Mouse (Mus musculus): Measurements from ENCODE around the gene Upp2.

DNA sequence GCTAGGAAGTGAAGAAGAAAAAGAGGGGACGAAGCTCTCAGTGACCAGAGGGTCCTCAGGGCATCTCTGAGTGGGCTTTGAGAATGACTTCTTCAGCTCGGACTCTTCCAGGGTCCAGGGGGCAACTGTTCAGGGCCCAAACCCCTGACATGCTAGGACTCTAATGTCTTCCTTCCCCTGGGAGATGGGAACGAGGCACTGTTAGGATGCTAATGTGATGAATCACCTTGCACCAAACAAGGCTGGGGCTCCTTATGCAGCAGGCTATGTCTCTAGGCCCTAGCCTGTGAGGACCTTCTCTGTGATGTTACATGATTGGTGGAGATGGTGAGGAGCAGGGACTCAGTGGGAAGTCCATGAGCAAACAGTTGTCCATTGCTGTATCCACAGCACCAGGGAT is 114.3 kb downstream of the Upp2 start:
- no peak for TF ChIP-seq CTCF (IDR thresholded peaks at IDR 0.05; ENCODE audit: extremely low read depth, insufficient read depth, low read length)
- TF ChIP-seq POLR2A (IDR thresholded peaks at IDR 0.05; ENCODE audit: extremely low read depth, insufficient read depth, low read length), result no peak

Data from cortical plate, adult 2 months (tissue).